Mouse (Mus musculus) spleen, adult 2 months (tissue): Measurements from ENCODE around the gene Pigb.

Experiments
- CTCF ChIP-seq: fragments of 200-500 bp; IDR thresholded peaks from 2 replicates; pipeline ENCODE4 v1.5.1; 2011; ENCODE audit warnings: mild to moderate bottlenecking, inconsistent platforms; ENCODE audit not compliant: insufficient read depth, insufficient read length, insufficient replicate concordance; ENCODE audit errors: extremely low read depth
- POLR2A ChIP-seq: fragments of 200-500 bp; IDR thresholded peaks from 2 replicates; pipeline ENCODE4 v1.6.1; 2011; ENCODE audit warnings: low read depth, low read length, inconsistent platforms

GRCm38 (mm10) chr9:73089222-73089920 is 49.2 kb upstream of the Pigb start:
- TF ChIP-seq CTCF, result no peak
- TF ChIP-seq POLR2A, result no peak
